Mouse (Mus musculus) urinary bladder, adult 18-20 months (tissue): ENCODE data around the gene Sptbn1.

Experiments
- DNase-seq, 2 experiments: peaks; one replicate each; pipeline ENCODE4 v3.0.0; 2022; ENCODE audit warnings: low spot score in 2 of 2, mixed read lengths in 2 of 2

The Sptbn1 gene

GRCm38 (mm10) chr11:30267892-30268647 lies at the start of gene Sptbn1:
TSS of gene Sptbn1 (minus strand) at chr11:30268175.
- peak; percentile 55 to 81 for DNase-seq

- no peak for DNase-seq
Observed at GRCm38 (mm10) chr11:30294279-30294678, 26.3 kb upstream of the Sptbn1 start.

DNA sequence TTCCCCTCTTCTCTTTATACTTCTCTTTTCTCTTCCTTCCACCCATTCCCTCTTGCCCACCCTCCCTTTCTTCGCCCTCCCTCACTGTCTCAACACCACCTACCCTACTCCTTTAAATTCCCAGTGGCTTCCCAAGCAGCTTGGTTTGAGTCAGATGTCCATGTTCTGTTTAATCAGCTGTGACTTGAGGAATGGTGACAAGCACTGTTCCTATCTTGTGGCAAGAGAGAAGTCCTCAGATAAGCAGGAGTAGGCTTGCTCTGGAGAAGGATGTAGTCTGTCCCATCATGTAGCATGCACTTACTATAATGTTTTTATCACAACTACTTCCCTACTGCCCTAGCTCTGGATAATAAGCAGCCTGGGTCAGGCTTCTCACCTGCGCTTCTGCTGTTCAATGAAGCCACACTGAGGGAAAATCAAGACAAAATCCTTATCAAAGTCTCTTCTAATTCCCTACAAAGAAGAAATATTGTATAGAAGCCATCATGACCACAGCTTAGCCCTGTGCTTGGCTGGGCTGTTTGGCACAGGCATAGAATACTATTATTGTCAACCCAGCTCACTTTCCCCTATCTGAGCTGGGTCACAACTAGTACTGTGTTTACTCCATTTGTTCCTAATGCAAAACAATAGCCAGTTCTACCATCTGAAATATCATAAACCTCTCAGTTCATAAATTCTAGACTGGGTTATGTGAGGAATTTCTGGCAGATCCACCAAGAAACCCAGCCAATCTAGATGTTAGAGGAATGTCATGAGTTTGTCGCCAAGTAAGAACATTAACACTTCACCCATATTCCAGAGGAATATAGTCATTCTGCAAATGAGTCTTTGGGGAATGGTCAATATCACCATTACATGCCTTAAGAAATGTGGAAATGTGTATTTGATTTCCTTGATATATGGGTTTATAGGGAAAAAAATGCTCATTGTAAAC lies 24.5 kb upstream of the Sptbn1 start:
- DNase-seq: no peak

DNA sequence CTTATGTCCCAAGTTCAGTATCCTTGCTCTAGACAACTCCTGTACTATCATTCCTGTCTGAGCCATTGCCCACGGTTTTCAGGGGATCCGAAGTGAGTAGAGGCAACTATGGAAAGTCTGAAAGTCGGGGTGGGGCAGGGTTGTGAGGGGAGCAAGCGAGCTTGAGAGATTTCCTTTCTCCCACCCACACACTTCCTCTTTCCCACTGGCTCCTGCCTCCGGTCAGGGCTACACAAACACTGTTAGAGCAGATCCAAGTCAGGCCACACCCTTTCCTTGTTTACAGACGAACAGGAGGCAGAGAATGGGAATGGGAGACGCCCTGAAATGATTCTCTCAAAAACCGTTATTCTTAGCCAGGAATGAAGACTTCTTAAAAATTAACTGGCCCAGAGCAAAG lies 23.2 kb upstream of the Sptbn1 start:
- DNase-seq: peak in 1 of 2 experiments; percentile 54

GRCm38 (mm10) chr11:30289470-30290431 lies 21.8 kb upstream of the Sptbn1 start:
- DNase-seq: no peak

- DNase-seq: no peak
Observed at GRCm38 (mm10) chr11:30288075-30288474, 20.1 kb upstream of the Sptbn1 start.

GRCm38 (mm10) chr11:30283710-30284109 lies 15.7 kb upstream of the Sptbn1 start:
- no peak for DNase-seq

- DNase-seq: no peak
Observed at GRCm38 (mm10) chr11:30281096-30281495, 13.1 kb upstream of the Sptbn1 start.

DNA sequence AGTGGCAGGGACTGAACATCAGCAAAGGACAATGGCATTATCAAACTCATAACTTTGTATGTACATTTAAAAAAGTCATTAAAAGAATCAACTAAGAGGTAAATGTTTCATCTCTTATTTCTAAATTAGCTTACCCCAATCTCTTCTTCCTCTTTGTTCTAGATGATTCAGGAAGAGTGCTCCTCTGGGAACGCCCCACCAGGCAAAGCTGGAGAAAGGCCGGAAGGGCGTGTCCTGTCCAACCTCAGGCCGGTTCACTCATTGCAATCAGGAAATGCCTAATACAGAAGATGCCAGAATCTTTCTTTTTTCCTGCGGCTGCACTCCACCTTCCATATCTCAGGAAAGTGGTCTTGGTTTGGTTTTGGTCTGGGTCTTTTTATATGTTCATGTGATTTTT lies 11.3 kb upstream of the Sptbn1 start:
- no peak for DNase-seq

- no peak for DNase-seq
Observed at GRCm38 (mm10) chr11:30275436-30276031, 7.6 kb upstream of the Sptbn1 start.

DNA sequence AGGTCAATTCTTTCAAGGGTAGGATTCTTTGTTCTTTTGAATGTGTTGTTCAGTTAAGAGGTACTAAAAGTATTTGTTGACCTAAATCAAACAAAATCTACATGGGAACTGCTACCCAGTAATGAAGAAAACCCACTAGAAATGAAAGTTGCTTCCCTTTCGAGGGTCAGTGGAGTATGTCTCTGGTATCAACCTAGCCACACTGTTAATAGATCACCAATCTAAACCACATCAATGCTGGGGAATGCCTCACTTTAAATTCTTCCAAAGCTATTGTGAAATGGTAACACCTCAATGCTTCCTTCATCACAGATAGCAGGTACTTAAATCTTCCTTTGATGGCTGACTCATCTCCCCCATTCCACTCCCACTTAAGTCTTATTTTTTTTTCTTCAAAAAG lies 1.5 kb upstream of the Sptbn1 start:
- DNase-seq: no peak

- DNase-seq: peak in 1 of 2 experiments; percentile 14
Observed at GRCm38 (mm10) chr11:30268648-30269375, 837 bp upstream of the Sptbn1 start.

GRCm38 (mm10) chr11:30267036-30267891 lies 711 bp downstream of the Sptbn1 start:
- DNase-seq: peak in 1 of 2 experiments; percentile 70

- DNase-seq: no peak
Observed at GRCm38 (mm10) chr11:30266691-30267035, 1.3 kb downstream of the Sptbn1 start.

- DNase-seq: no peak
Observed at GRCm38 (mm10) chr11:30265666-30266065, 2.3 kb downstream of the Sptbn1 start.

GRCm38 (mm10) chr11:30263627-30264026 lies 4.3 kb downstream of the Sptbn1 start:
- no peak for DNase-seq

GRCm38 (mm10) chr11:30258739-30259350 lies 9.1 kb downstream of the Sptbn1 start:
- no peak for DNase-seq

DNA sequence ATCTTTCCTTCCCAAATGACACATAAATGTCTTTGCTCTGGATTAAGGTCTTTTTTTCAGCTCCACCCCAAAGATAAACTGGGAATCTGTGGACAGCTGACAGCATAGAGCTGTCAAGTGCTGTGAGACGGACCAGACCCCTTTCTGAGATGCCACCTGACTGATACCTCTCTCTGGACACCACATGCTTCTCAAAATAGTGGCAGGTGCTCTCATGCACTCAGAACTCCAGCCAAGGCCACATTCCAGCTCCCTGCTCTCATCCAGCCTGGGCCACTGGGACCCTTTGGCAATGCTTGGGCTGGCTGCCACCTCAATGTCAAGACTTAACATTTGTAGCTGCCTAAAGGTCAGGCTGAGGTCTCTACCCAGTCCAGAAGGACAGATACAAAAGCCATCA lies 10.2 kb downstream of the Sptbn1 start:
- DNase-seq: no peak

GRCm38 (mm10) chr11:30257085-30257484 lies 10.9 kb downstream of the Sptbn1 start:
- no peak for DNase-seq
